Mouse (Mus musculus): ENCODE data around the gene Atp5mpl.

GRCm38 (mm10) chr12:111963339-111963738, 3.4 kb downstream of the Atp5mpl start:
- no peak for TF ChIP-seq CTCF (IDR thresholded peaks at IDR 0.05; ENCODE audit: low read depth)
- TF ChIP-seq EP300 (IDR thresholded peaks at IDR 0.05; ENCODE audit: low read depth) = no peak
